Mouse (Mus musculus) pancreas, adult 10 weeks (tissue): ENCODE results near the gene Prss53. TPM values are rescaled to one million over a fixed set of nuclear protein-coding genes. Genes with fewer than 3 reads are reported as not detected.

ENCODE experiments used
- polyA plus RNA-seq: library from polyadenylated mRNA; stranded (reverse); fragments of 350-450 nt; fragmentation: Illumina TruSeq; extraction: RNeasy Lipid Tissue Mini Kit (QIAGEN cat#74804); gene quantifications from one replicate; pipeline ENCODE4 v1.2.3, GENCODE M21; 2015; ENCODE audit warnings: low read depth, low replicate concordance; ENCODE audit not compliant: insufficient read depth

The Prss53 gene
- 34.6 TPM for polyA plus RNA-seq

GRCm38 (mm10) chr7:127890798-127891197 lies at the start of gene Prss53:
Prss53 (minus strand) TSS chr7:127890970.

GRCm38 (mm10) chr7:127929923-127930322 lies 39.2 kb upstream of the Prss53 start, which contains the start of gene Prss8:
Prss8 (minus strand) TSS chr7:127930104.

GRCm38 (mm10) chr7:127912190-127912871 lies 21.6 kb upstream of the Prss53 start, which contains the start of gene Kat8:
Kat8 (plus strand) TSS chr7:127912516.

GRCm38 (mm10) chr7:127903971-127904796 lies 13.4 kb upstream of the Prss53 start, which contains the start of gene Bckdk:
Bckdk (plus strand) TSS chr7:127904082.

GRCm38 (mm10) chr7:127895442-127895841 lies 4.7 kb upstream of the Prss53 start, which contains the start of the genes Gm21974 and Vkorc1:
Gm21974 (minus strand) TSS chr7:127895454.
Vkorc1 (minus strand) TSS chr7:127895617.

GRCm38 (mm10) chr7:127876467-127877348 lies 14.1 kb downstream of the Prss53 start, which contains the start of gene Zfp668:
Zfp668 (minus strand) TSS chr7:127876828.

GRCm38 (mm10) chr7:127876041-127876466 lies 14.7 kb downstream of the Prss53 start, which contains the start of gene Zfp646:
Zfp646 (plus strand) TSS chr7:127876221.

Other genes starting within 250 kb of the Prss53 start
- 12.7 TPM for gene Bcl7c, start 182.0 kb downstream of the Prss53 start, polyA plus RNA-seq
- 1.5 TPM for gene Ctf1, start 178.2 kb downstream of the Prss53 start, polyA plus RNA-seq
- gene Ctf2, start 158.8 kb downstream of the Prss53 start, polyA plus RNA-seq, result not detected
- gene Fbxl19, start 146.4 kb downstream of the Prss53 start, polyA plus RNA-seq, result 3.7 TPM
- 5.9 TPM for gene Orai3, start 121.2 kb downstream of the Prss53 start, polyA plus RNA-seq
- gene Setd1a, start 114.3 kb downstream of the Prss53 start, polyA plus RNA-seq, result 5.8 TPM
- gene Gm49388, start 105.4 kb downstream of the Prss53 start, polyA plus RNA-seq, result 1.5 TPM
- gene Hsd3b7, start 90.4 kb downstream of the Prss53 start, polyA plus RNA-seq, result 26.3 TPM
- 32.5 TPM for gene Stx4a, start 66.7 kb downstream of the Prss53 start, polyA plus RNA-seq
- gene Stx1b, start 66.4 kb downstream of the Prss53 start, polyA plus RNA-seq, result 0.92 TPM
- gene Zfp646, start 14.7 kb downstream of the Prss53 start, polyA plus RNA-seq, result 6.2 TPM
- 0.57 TPM for gene Zfp668, start 14.1 kb downstream of the Prss53 start, polyA plus RNA-seq
- gene Gm21974, start 4.5 kb upstream of the Prss53 start, polyA plus RNA-seq, result not detected
- 46.0 TPM for gene Vkorc1, start 4.6 kb upstream of the Prss53 start, polyA plus RNA-seq
- gene Bckdk, start 13.1 kb upstream of the Prss53 start, polyA plus RNA-seq, result 50.9 TPM
- 8.2 TPM for gene Kat8, start 21.5 kb upstream of the Prss53 start, polyA plus RNA-seq
- 37.0 TPM for gene Prss8, start 39.1 kb upstream of the Prss53 start, polyA plus RNA-seq
- 7.1 TPM for gene Prss36, start 55.8 kb upstream of the Prss53 start, polyA plus RNA-seq
- 87.1 TPM for gene Fus, start 76.5 kb upstream of the Prss53 start, polyA plus RNA-seq
- gene Pycard, start 102.9 kb upstream of the Prss53 start, polyA plus RNA-seq, result 2.8 TPM
- gene Trim72, start 113.0 kb upstream of the Prss53 start, polyA plus RNA-seq, result not detected
- gene Itgam, start 171.7 kb upstream of the Prss53 start, polyA plus RNA-seq, result 2.1 TPM
- not detected for gene Gm49368, start 171.7 kb upstream of the Prss53 start, polyA plus RNA-seq
- 0.70 TPM for gene Itgax, start 238.6 kb upstream of the Prss53 start, polyA plus RNA-seq